Mouse (Mus musculus) embryonic facial prominence, embryonic 10.5 days (tissue): ENCODE results near the gene Rhox4a. TPM values are rescaled to one million over a fixed set of nuclear protein-coding genes. Genes with fewer than 3 reads are reported as not detected.
"Not testable (repeated sequence)": the region's sequence is repeated elsewhere in the genome, so short reads cannot be mapped to it uniquely, and the experiment has no call there.

Experiments used
- DNase-seq: peaks from one replicate; pipeline ENCODE4 v3.0.0-alpha.2; 2017; ENCODE audit warnings: low spot score
- H3K27ac ChIP-seq: fragments of 300-500 bp; sonication (generic); replicated peaks from 2 replicates; pipeline ENCODE4 v1.5.1; 2016; ENCODE audit warnings: mild to moderate bottlenecking
- H3K27me3 ChIP-seq: fragments of 300-500 bp; sonication (generic); replicated peaks from 2 replicates; pipeline ENCODE4 v1.6.1; 2016; ENCODE audit warnings: low read depth, mild to moderate bottlenecking; ENCODE audit not compliant: poor library complexity, severe bottlenecking
- H3K36me3 ChIP-seq: fragments of 300-500 bp; sonication (generic); replicated peaks from 2 replicates; pipeline ENCODE4 v1.6.1; 2016; ENCODE audit warnings: mild to moderate bottlenecking, moderate library complexity
- H3K4me1 ChIP-seq: fragments of 300-500 bp; sonication (generic); 2 replicates; pipeline ENCODE4 v1.6.1; 2016
- H3K4me3 ChIP-seq: fragments of 300-500 bp; sonication (generic); 2 replicates; pipeline ENCODE4 v1.5.1; 2016; ENCODE audit warnings: mild to moderate bottlenecking, moderate library complexity
- H3K9me3 ChIP-seq: fragments of 300-500 bp; sonication (generic); 2 replicates; pipeline ENCODE4 v1.6.1; 2016; ENCODE audit warnings: mild to moderate bottlenecking
- WGBS: fragments of 180-500 bp; shearing (Covaris S2); methylation state at CpG from one replicate; pipeline ENCODE4 v1.1.7; 2016; 5-methylcytosine and 5-hydroxymethylcytosine counted together
- polyA plus RNA-seq: library from polyadenylated mRNA; unstranded; fragments of >200 nt; fragmentation: Nextera tagmentation; extraction: Ambion mirVana; gene quantifications from 2 replicates; pipeline ENCODE4 v1.2.1, GENCODE M21; 2016

The Rhox4a gene
- not detected in 2 replicates for polyA plus RNA-seq

DNA sequence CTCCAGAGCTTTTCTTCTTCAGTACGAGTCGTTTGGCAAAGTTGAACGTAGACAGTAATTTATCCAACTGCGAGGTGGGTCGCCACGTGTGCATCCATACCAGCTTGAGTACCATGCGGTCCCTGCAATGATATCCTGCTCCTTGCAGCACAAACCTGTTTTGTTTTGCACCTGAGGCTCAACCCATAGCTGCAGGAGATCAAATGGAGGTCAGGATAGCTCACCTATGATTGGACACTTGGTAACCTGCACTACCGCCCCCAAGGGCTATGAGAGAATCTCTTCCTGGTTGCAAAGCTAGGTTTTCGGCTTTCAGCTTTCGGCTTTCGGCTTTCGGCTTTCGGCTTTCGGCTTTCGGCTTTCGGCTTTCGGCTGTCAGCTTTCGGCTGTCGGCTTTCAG lies at the start of gene Rhox4a:
Gene Rhox4a (plus strand): TSS at position 301 of the 400 bp plus-strand sequence.
- not testable (repeated sequence) for H3K27ac ChIP-seq, DNase-seq, H3K27me3 ChIP-seq, H3K4me1 ChIP-seq, H3K4me3 ChIP-seq, H3K36me3 ChIP-seq, H3K9me3 ChIP-seq
- WGBS, result 94% methylated on average over 11 of the region's 19 CpGs

- not testable (repeated sequence) for H3K9me3 ChIP-seq, H3K36me3 ChIP-seq, DNase-seq, H3K4me1 ChIP-seq, H3K27me3 ChIP-seq, H3K4me3 ChIP-seq, H3K27ac ChIP-seq
- 45% methylated on average over 1 of the region's 1 CpGs for WGBS
These were observed 43.0 kb upstream of the Rhox4a start, which contains the start of gene Rhox1 for GRCm38 (mm10) chrX:37222158-37222557. Rhox1 (minus strand) TSS chrX:37222258.

GRCm38 (mm10) chrX:37244676-37245075 lies 20.5 kb upstream of the Rhox4a start, which contains the start of gene Rhox2a:
Rhox2a (plus strand) TSS chrX:37244976.
- not testable (repeated sequence) for DNase-seq, H3K4me1 ChIP-seq, H3K9me3 ChIP-seq, H3K27me3 ChIP-seq, H3K4me3 ChIP-seq, H3K27ac ChIP-seq, H3K36me3 ChIP-seq
- WGBS, result 92% methylated on average over 2 of the region's 9 CpGs

DNA sequence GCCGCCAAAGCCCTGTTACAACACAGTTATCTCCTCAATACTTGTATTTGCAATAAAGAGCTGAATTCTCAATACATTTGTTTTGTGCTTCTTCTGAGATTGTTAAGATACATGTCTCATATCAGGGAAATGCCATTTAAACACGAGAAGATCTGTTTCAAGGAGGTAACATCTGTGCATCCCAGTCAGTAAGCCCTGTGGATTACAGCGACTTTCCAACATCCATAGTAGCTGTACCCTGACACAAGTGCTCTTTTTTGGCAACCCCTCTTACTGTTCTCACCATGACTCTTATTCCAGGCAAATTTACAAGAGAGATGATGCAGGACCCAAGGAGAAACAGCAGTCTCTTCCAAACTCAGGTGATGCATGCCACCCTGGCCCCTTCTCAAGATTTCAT lies 15.5 kb upstream of the Rhox4a start, which contains the start of gene Rhox3a:
Gene Rhox3a (plus strand): TSS at position 301 of the 400 bp plus-strand sequence.
- H3K9me3 ChIP-seq, H3K27ac ChIP-seq, H3K4me1 ChIP-seq, DNase-seq, H3K27me3 ChIP-seq, H3K36me3 ChIP-seq, H3K4me3 ChIP-seq: not testable (repeated sequence)
- 89% methylated on average over 1 of the region's 3 CpGs for WGBS

Other genes starting within 250 kb of the Rhox4a start
- gene Sowahd, start 216.5 kb upstream of the Rhox4a start, polyA plus RNA-seq, result not detected in 2 replicates
- gene Rpl39, start 179.9 kb upstream of the Rhox4a start, polyA plus RNA-seq, result 474 and 495 TPM in 2 replicates
- 17.2 and 19.0 TPM in 2 replicates for gene Upf3b, start 155.0 kb upstream of the Rhox4a start, polyA plus RNA-seq
- 17.2 and 18.3 TPM in 2 replicates for gene Nkap, start 138.5 kb upstream of the Rhox4a start, polyA plus RNA-seq
- 0.14 TPM in 1 of 2 replicates, not detected in the other for gene Akap14, start 96.5 kb upstream of the Rhox4a start, polyA plus RNA-seq
- gene Ndufa1, start 74.2 kb upstream of the Rhox4a start, polyA plus RNA-seq, result 365 and 368 TPM in 2 replicates
- 11.3 and 11.8 TPM in 2 replicates for gene Rnf113a1, start 74.1 kb upstream of the Rhox4a start, polyA plus RNA-seq
- gene Gm9, start 54.3 kb upstream of the Rhox4a start, polyA plus RNA-seq, result not detected in 2 replicates
- gene Rhox1, start 43.1 kb upstream of the Rhox4a start, polyA plus RNA-seq, result not detected in 2 replicates
- not detected in 2 replicates for gene Rhox2a, start 20.4 kb upstream of the Rhox4a start, polyA plus RNA-seq
- gene Rhox3a, start 15.4 kb upstream of the Rhox4a start, polyA plus RNA-seq, result not detected in 2 replicates
- not detected in 2 replicates for gene Rhox3a2, start 114.7 kb downstream of the Rhox4a start, polyA plus RNA-seq
- gene Rhox4a2, start 125.5 kb downstream of the Rhox4a start, polyA plus RNA-seq, result 1.9 and 2.0 TPM in 2 replicates
- gene Rhox2b, start 146.7 kb downstream of the Rhox4a start, polyA plus RNA-seq, result not detected in 2 replicates
- gene Rhox4b, start 167.2 kb downstream of the Rhox4a start, polyA plus RNA-seq, result 0.64 and 0.68 TPM in 2 replicates
- 0.48 TPM in 1 of 2 replicates, not detected in the other for gene Rhox2c, start 188.3 kb downstream of the Rhox4a start, polyA plus RNA-seq
- gene Rhox3c, start 193.2 kb downstream of the Rhox4a start, polyA plus RNA-seq, result not detected in 2 replicates
- not detected in 2 replicates for gene Rhox4c, start 215.0 kb downstream of the Rhox4a start, polyA plus RNA-seq
- not detected in 2 replicates for gene Rhox2d, start 228.1 kb downstream of the Rhox4a start, polyA plus RNA-seq
- gene Rhox4d, start 249.0 kb downstream of the Rhox4a start, polyA plus RNA-seq, result not detected in 2 replicates